Mouse (Mus musculus): ENCODE measurements around the gene Sap25.
"Not testable (repeated sequence)": the region's sequence is repeated elsewhere in the genome, so short reads cannot be mapped to it uniquely, and the experiment has no call there.

GRCm38 (mm10) chr5:137614921-137615320 lies 26.2 kb upstream of the Sap25 start:
- not testable (repeated sequence) for TF ChIP-seq MAFK (IDR thresholded peaks at IDR 0.05; ENCODE audit: insufficient read depth, low read depth, low read length); HCFC1 (IDR thresholded peaks at IDR 0.05; ENCODE audit: borderline replicate concordance, insufficient read depth, low read length); CHD2 (IDR thresholded peaks at IDR 0.05; ENCODE audit: low read depth, low read length); ZC3H11A (IDR thresholded peaks at IDR 0.05; ENCODE audit: borderline replicate concordance, low read depth, low read length)
